Mouse (Mus musculus) left cerebral cortex, adult 2 months (tissue): ENCODE results near the gene Padi2. TPM values are rescaled to one million over a fixed set of nuclear protein-coding genes. Genes with fewer than 3 reads are reported as not detected.

Source experiments
- DNase-seq, 2 experiments: peaks; one replicate each; pipeline ENCODE4 v3.0.0; 2021 to 2022; ENCODE audit warnings: low spot score in 2 of 2, mixed read lengths in 1 of 2; ENCODE audit errors: extremely low spot score in 1 of 2
- H3K27ac ChIP-seq: fragments of 200-600 bp; 2 replicates; pipeline ENCODE4 v1.8.1; 2022
- H3K4me3 ChIP-seq: fragments of 200-600 bp; 2 replicates; pipeline ENCODE4 v1.8.1; 2022
- CTCF ChIP-seq: fragments of 200-600 bp; IDR thresholded peaks from 2 replicates; pipeline ENCODE4 v1.8.1; 2022; ENCODE audit warnings: antibody characterized with exemption, mild to moderate bottlenecking, moderate library complexity
- intact Hi-C: fragments of 180-260 bp; cut with DNase I; formaldehyde crosslinking; loops from one replicate; pipeline ENCODE4 v1.15.1; 2025
- total RNA-seq, 2 experiments: library from RNA; stranded (reverse); gene quantifications; 2 replicates each; pipeline ENCODE4 v1.2.3; 2021

Gene Padi2
- total RNA-seq, 2 experiments from 2014 or later, result 10.2 to 11.6 TPM

DNA sequence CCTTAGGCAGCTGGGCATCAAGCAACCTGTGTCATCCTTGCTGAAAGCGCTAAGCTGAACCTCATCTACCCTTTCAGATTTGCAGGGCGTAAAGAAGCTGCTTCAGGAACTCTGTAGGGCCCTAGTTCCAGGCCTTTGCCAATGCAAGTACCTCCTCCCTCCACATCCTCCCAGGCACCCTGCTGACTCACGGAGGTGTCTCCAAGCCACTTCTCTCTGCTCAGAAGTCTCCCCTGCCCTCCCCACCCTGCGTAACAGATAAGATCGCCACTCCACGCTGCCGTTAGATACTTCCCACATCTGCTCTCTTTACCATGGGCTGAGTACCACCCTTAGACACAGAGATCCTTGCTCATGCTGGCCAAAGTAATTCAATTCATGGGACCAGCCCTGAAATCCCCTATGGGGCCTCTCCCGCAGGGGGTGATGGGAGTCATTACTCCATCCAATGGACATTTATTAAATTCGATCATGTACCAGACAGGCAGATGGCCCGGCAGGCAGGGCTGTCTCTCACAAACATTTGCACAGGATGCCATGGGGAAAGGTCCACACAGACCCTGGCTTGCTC lies 24.8 kb downstream of the Padi2 start:
- intact Hi-C loops, result no loop called here
- DNase-seq, result no peak

GRCm38 (mm10) chr4:140935643-140936042 lies 29.5 kb downstream of the Padi2 start:
- TF ChIP-seq CTCF, result no peak
- intact Hi-C loops, result no loop called here
- H3K27ac ChIP-seq, result no peak overlapping the region
- H3K4me3 ChIP-seq, result no peak overlapping the region
- no peak for DNase-seq

More for the DNA sequence above, 24.8 kb downstream of the Padi2 start:
- no peak overlapping the region for H3K27ac ChIP-seq
- TF ChIP-seq CTCF, result no peak
- no peak overlapping the region for H3K4me3 ChIP-seq

GRCm38 (mm10) chr4:140944356-140944755 lies 38.2 kb downstream of the Padi2 start:
- Histone ChIP-seq H3K27ac (no peak overlapping the region), H3K4me3 (no peak overlapping the region)
- no peak for TF ChIP-seq CTCF
- DNase-seq, result no peak
- intact Hi-C loops, result no loop called here

GRCm38 (mm10) chr4:140944961-140945442 lies 38.9 kb downstream of the Padi2 start:
- no peak overlapping the region for H3K27ac ChIP-seq
- DNase-seq, result no peak
- intact Hi-C loops, result no loop called here

GRCm38 (mm10) chr4:140945571-140945970 lies 39.4 kb downstream of the Padi2 start:
- TF ChIP-seq CTCF, result no peak
- DNase-seq, result no peak
- intact Hi-C loops, result no loop called here
- Histone ChIP-seq H3K27ac (no peak overlapping the region), H3K4me3 (no peak overlapping the region)

More at GRCm38 (mm10) chr4:140944961-140945442, 38.9 kb downstream of the Padi2 start:
- no peak; the same call in none of the 2 replicates for TF ChIP-seq CTCF
- H3K4me3 ChIP-seq, result no peak overlapping the region

DNA sequence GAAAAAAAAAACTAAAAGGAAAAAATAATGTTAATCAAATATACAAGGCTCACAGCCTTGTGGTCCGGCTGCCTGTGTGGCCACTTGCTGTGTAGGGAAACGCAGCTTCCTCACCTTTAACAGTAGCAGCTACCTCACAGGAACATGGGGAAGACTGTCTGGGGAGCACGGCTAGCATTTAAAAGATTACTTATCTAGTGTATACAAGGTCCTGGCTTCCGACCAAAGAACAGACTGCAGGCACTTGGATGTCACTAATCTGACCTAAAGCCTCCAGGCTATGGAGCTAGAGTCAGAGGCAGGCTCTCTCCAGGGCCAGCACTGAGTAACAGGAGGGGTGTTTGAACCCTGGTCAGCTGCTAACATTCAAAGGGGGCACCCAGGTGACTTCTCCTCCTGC lies 39.9 kb downstream of the Padi2 start:
- intact Hi-C loops, result no loop called here
- no peak for TF ChIP-seq CTCF
- no peak for DNase-seq
- H3K4me3 ChIP-seq, result no peak overlapping the region
- no peak overlapping the region for H3K27ac ChIP-seq

DNA sequence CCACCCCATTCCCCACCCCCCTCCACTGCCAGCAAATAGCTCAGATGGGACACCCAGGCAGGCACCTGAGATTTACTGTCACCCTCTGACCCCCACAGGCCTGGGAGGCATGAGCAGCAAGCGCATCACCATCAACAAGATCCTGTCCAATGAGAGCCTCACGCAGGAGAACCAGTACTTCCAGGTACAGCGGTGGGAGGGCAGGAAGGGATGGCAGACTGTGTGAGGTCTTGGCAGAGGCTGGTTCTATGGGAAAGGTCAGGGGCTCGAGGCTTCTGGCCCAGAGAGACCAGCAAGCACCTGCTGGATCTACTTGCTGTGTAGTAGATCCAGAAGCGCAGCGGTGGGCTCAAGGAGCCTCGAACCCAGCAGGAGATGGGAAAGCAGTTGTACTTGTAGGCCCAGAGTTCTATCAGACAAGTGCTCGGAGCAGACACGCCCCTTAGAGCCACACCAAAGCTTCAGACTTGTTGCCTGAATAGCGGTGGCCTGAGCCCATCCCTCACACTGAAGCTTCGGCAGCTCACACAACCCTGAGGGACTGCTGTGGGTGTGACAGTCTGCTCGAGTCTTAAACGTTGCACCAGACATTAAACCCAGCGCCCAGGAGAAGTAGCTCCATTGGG lies 40.5 kb downstream of the Padi2 start:
- DNase-seq, result no peak
- intact Hi-C loops, result no loop called here
- Histone ChIP-seq H3K27ac (no peak overlapping the region), H3K4me3 (no peak overlapping the region)
- TF ChIP-seq CTCF, result no peak

DNA sequence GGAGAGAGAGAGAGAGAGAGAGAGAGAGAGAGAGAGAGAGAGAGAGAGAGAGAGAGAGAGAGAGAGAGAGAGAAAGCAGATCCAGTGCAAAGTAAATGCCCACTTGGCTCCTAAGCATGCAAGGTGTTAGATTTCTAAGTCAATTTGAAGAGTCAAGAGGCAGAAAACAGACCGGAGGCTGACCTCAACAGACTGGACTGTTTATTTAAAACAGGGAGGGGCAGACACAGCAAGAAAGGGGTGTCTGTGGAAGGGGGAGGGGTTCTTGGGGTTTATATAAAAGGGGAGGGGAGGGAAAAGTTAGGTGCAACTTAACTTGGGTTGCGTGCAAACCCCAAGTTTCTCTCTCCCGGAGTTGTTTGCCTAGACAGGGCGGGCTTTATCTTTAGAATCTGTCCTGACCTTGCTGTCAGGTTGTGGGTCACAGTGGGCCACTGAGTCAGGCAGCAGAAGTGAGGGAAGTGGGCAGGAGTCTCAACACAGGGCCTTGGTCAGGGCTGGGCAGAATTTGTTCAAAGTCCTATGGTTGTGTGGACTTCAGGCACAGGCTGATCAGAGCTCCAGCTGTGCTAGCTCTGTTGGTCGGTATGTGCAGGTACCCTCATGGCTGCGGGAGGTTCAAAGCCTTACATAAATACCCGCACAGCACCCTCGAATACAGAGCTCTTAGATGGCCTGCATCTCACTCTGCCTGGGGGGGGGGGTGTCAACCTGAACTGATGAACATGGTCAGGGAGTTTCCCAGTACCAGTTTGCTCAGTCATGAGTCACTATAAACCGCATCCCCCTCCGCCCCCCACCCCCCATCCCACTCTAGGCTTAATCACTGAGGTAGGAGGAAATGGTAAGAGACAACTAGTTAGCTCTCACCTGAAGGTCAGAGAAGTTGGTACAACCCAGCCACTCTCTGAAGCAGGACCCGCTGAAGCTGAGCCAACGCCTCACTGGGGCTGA lies 41.6 kb downstream of the Padi2 start:
- H3K27ac ChIP-seq, result no peak overlapping the region
- no peak for DNase-seq
- intact Hi-C loops, result no loop called here
- H3K4me3 ChIP-seq, result no peak overlapping the region
- TF ChIP-seq CTCF, result no peak

DNA sequence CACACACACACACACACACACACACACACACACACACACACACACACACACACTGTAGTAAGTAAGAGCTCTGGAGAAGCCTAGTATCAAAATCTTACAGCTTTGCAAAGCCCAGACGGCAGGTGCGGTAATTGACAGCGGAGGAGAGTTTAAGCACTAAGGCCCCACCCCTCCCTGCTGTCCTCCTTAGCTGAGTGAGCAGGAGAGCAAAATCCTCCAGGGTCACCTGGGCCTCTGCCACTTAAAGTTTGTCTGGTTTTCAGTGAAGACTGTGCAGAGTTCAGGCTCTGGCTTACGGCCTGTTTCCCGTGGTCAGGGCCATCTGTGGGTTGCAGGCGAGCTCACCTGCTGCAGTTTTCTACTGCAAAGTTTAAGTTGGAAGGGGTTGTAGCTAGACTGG lies 42.3 kb downstream of the Padi2 start:
- TF ChIP-seq CTCF, result no peak
- intact Hi-C loops, result no loop called here
- Histone ChIP-seq H3K27ac (no peak overlapping the region), H3K4me3 (no peak overlapping the region)
- DNase-seq, result no peak

DNA sequence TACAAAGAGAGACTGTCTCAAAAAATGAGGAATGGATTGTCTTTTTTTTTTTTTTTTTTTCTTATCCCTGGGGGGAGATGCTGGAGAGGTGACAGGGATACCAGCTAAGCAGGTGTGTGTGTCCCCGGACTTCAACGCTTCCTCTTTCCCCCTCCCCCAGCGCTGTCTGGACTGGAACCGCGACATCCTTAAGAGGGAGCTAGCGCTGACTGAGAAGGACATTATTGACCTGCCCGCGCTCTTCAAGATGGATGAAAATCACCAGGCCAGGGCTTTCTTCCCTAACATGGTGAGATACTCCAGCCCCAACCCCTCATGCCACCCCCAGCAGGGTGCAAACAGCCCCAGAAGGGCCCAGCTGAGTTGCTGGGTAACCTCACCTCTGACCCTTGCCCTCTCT lies 42.9 kb downstream of the Padi2 start:
- intact Hi-C loops, result no loop called here
- no peak overlapping the region for H3K4me3 ChIP-seq
- TF ChIP-seq CTCF, result no peak
- DNase-seq, result no peak
- H3K27ac ChIP-seq, result no peak overlapping the region

- Histone ChIP-seq H3K4me3 (no peak overlapping the region), H3K27ac (no peak overlapping the region)
- intact Hi-C loops, result no loop called here
- DNase-seq, result no peak
- TF ChIP-seq CTCF, result no peak
These were observed 43.5 kb downstream of the Padi2 start for GRCm38 (mm10) chr4:140949616-140950015.

GRCm38 (mm10) chr4:140950574-140950973 lies 44.4 kb downstream of the Padi2 start:
- TF ChIP-seq CTCF, result no peak
- intact Hi-C loops, result no loop called here
- H3K4me3 ChIP-seq, result no peak overlapping the region
- no peak overlapping the region for H3K27ac ChIP-seq
- DNase-seq, result no peak
